Mouse (Mus musculus) olfactory bulb, adult 2 months (tissue): Measurements from ENCODE around the gene Ndn.

Source experiments
- CTCF ChIP-seq: fragments of 200-500 bp; IDR thresholded peaks from 2 replicates; pipeline ENCODE4 v1.5.1; 2012; ENCODE audit warnings: low read depth, mild to moderate bottlenecking, low read length, moderate library complexity; ENCODE audit not compliant: insufficient read depth
- POLR2A ChIP-seq: fragments of 200-500 bp; IDR thresholded peaks from 2 replicates; pipeline ENCODE4 v1.6.1; 2012; ENCODE audit warnings: mild to moderate bottlenecking, low read depth, low read length, moderate library complexity; ENCODE audit not compliant: insufficient read depth

- TF ChIP-seq CTCF (no peak), POLR2A (no peak)
Measured at GRCm38 (mm10) chr7:62306896-62307614, 39.3 kb upstream of the Ndn start.
